Mouse (Mus musculus) lung, adult 2 months (tissue): ENCODE results near the gene Tsku.

ENCODE experiments used
- CTCF ChIP-seq: fragments of 200-500 bp; IDR thresholded peaks from 2 replicates; pipeline ENCODE4 v1.5.1; 2011; ENCODE audit warnings: mild to moderate bottlenecking, low read length, control low read depth; ENCODE audit not compliant: insufficient read depth
- POLR2A ChIP-seq: fragments of 200-500 bp; IDR thresholded peaks from 2 replicates; pipeline ENCODE4 v1.6.1; 2011; ENCODE audit warnings: low read depth, mild to moderate bottlenecking, control low read depth, low read length, borderline replicate concordance; ENCODE audit errors: extremely low read depth

- no peak for TF ChIP-seq CTCF
- no peak for TF ChIP-seq POLR2A
Measured at GRCm38 (mm10) chr7:98331932-98332331, 29.2 kb downstream of the Tsku start.
